Mouse (Mus musculus) liver, embryonic 13.5 days (tissue): ENCODE results near the gene Zfp593. TPM values are rescaled to one million over a fixed set of nuclear protein-coding genes. Genes with fewer than 3 reads are reported as not detected.
A peak's percentile ranks its signal among the peaks of the same experiment; 100 is the strongest.

Experiments used
- ATAC-seq: fragments of 200-750 bp; cut with Nextera tagmentation; 2 replicates; pipeline ENCODE4 v1.8.0; 2017; ENCODE audit warnings: low read depth, mild to moderate bottlenecking, moderate number of reproducible peaks, moderate library complexity
- DNase-seq: peaks from one replicate; pipeline ENCODE4 v3.0.0; 2022
- H3K27ac ChIP-seq: fragments of 300-500 bp; sonication (generic); 2 replicates; pipeline ENCODE4 v1.5.1; 2015; ENCODE audit warnings: moderate library complexity, mild to moderate bottlenecking, inconsistent platforms
- H3K27me3 ChIP-seq: fragments of 300-500 bp; sonication (generic); 2 replicates; pipeline ENCODE4 v1.6.1; 2015; ENCODE audit warnings: mild to moderate bottlenecking, inconsistent platforms
- H3K36me3 ChIP-seq: fragments of 300-500 bp; sonication (generic); 2 replicates; pipeline ENCODE4 v1.6.1; 2015; ENCODE audit warnings: mild to moderate bottlenecking, inconsistent platforms
- H3K4me1 ChIP-seq: fragments of 300-500 bp; sonication (generic); replicated peaks from 2 replicates; pipeline ENCODE4 v1.6.1; 2015; ENCODE audit warnings: inconsistent platforms
- H3K4me2 ChIP-seq: fragments of 300-500 bp; sonication (generic); 2 replicates; pipeline ENCODE4 v1.6.1; 2015; ENCODE audit warnings: inconsistent platforms, mild to moderate bottlenecking, moderate library complexity
- H3K4me3 ChIP-seq: fragments of 300-500 bp; sonication (generic); replicated peaks from 2 replicates; pipeline ENCODE4 v1.5.1; 2015; ENCODE audit warnings: mild to moderate bottlenecking, inconsistent platforms
- H3K9ac ChIP-seq: fragments of 300-500 bp; sonication (generic); 2 replicates; pipeline ENCODE4 v1.6.1; 2015; ENCODE audit warnings: mild to moderate bottlenecking, inconsistent platforms
- H3K9me3 ChIP-seq: fragments of 300-500 bp; sonication (generic); replicated peaks from 2 replicates; pipeline ENCODE4 v1.6.1; 2016; ENCODE audit warnings: inconsistent platforms
- WGBS: fragments of 180-500 bp; shearing (Covaris S2); methylation state at CpG from one replicate; pipeline ENCODE4 v1.1.7; 2015; ENCODE audit not compliant: insufficient replicate concordance; 5-methylcytosine and 5-hydroxymethylcytosine counted together
- polyA plus RNA-seq: library from polyadenylated mRNA; unstranded; fragments of >200 nt; fragmentation: Nextera tagmentation; extraction: Ambion mirVana; gene quantifications from 2 replicates; pipeline ENCODE4 v1.2.1, GENCODE M21; 2015

Zfp593 gene
- polyA plus RNA-seq, 1 experiment from 2014 or later, result 11.3 TPM

GRCm38 (mm10) chr4:134246256-134246655, 864 bp upstream of the Zfp593 start:
- Histone ChIP-seq H3K27me3 (peaks cover 56% of the 10 kb centered on the region), H3K4me1 (peaks cover 37% of the 10 kb centered on the region), H3K4me3 (no peak overlapping the region), H3K27ac (no peak overlapping the region), H3K36me3 (peaks cover 4% of the 10 kb centered on the region), H3K9me3 (no peaks in the 10 kb centered on the region), H3K4me2 (no peak overlapping the region), H3K9ac (no peak overlapping the region)
- 51% methylated on average over 4 of the region's 4 CpGs for WGBS
- DNase-seq (no peak), ATAC-seq (no peak)

GRCm38 (mm10) chr4:134243516-134244250, 1.7 kb downstream of the Zfp593 start, which contains the start of gene E130218I03Rik:
Gene E130218I03Rik, plus strand, starts transcription at chr4:134243662.
- DNase-seq (no peak), ATAC-seq (no peak)
- Histone ChIP-seq H3K4me2 (peak within 1 kb of the TSS; percentile 96), H3K36me3 (peaks cover 4% of the 10 kb centered on the region), H3K9ac (peak within 1 kb of the TSS; percentile 87; the same call in 1 of the 2 replicates), H3K9me3 (no peaks in the 10 kb centered on the region), H3K4me3 (peak within 1 kb of the TSS; percentile 84), H3K4me1 (peaks cover 22% of the 10 kb centered on the region), H3K27ac (no peak within 1 kb of the TSS), H3K27me3 (peaks cover 38% of the 10 kb centered on the region)
- WGBS, result 88% methylated on average over 17 of the region's 17 CpGs

DNA sequence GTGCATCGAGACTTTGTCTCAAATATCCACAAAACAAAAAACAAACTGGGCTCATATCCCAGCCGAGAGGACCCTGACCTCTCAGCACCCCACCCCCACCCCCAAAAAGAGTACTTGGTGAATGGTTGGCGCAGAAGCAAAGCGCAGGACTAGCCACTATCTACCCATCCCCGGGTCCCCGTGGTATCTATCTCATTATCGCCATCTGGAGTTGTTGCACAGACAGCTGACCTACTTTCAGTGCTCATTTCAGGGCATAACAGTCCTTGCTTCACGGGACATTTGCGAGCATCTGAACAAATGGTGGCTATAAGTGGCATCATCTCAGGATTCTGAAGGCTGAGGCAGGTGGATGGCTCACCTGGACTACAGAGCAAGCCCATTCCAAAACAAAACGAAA, 6.7 kb downstream of the Zfp593 start:
- no peak overlapping the region for H3K27ac ChIP-seq
- H3K9me3 ChIP-seq, result no peaks in the 10 kb centered on the region
- peaks cover 4% of the 10 kb centered on the region for H3K36me3 ChIP-seq
- no peak overlapping the region; the same call in 1 of the 2 replicates for H3K4me3 ChIP-seq
- H3K27me3 ChIP-seq, result peaks cover 33% of the 10 kb centered on the region
- WGBS, result 9% methylated on average over 10 of the region's 10 CpGs
- ATAC-seq (no peak), DNase-seq (no peak)
- H3K9ac ChIP-seq, result no peak overlapping the region
- H3K4me2 ChIP-seq, result peak overlapping the region; percentile 48
- peaks cover 18% of the 10 kb centered on the region for H3K4me1 ChIP-seq

- Histone ChIP-seq H3K9ac (0 out of 2 replicates have a peak within 1 kb of the TSS, but pooled peaks have one; percentile 13), H3K36me3 (peaks cover under 1% of the 10 kb centered on the region), H3K27ac (no peak within 1 kb of the TSS), H3K4me2 (peak within 1 kb of the TSS; percentile 48), H3K4me1 (peaks cover 18% of the 10 kb centered on the region), H3K27me3 (peaks cover 37% of the 10 kb centered on the region), H3K4me3 (peak within 1 kb of the TSS; percentile 27), H3K9me3 (no peaks in the 10 kb centered on the region)
- 11% methylated on average over 18 of the region's 18 CpGs for WGBS
- no peak for ATAC-seq
- no peak for DNase-seq
These were observed 7.1 kb downstream of the Zfp593 start, which contains the start of gene Cnksr1 for GRCm38 (mm10) chr4:134238279-134238651. Gene Cnksr1, minus strand, starts transcription at chr4:134238399.

GRCm38 (mm10) chr4:134237582-134238278, 7.7 kb downstream of the Zfp593 start:
- peaks cover 40% of the 10 kb centered on the region for H3K27me3 ChIP-seq
- peak overlapping the region; percentile 48 for H3K4me2 ChIP-seq
- DNase-seq (no peak), ATAC-seq (no peak)
- no peak overlapping the region for H3K27ac ChIP-seq
- no peaks in the 10 kb centered on the region for H3K36me3 ChIP-seq
- H3K4me3 ChIP-seq, result peak overlapping the region; percentile 27
- H3K9me3 ChIP-seq, result no peaks in the 10 kb centered on the region
- peaks cover 18% of the 10 kb centered on the region for H3K4me1 ChIP-seq
- WGBS, result 24% methylated on average over 19 of the region's 19 CpGs
- H3K9ac ChIP-seq, result 0 out of 2 replicates have a peak overlapping the region, but pooled peaks have one; percentile 13

DNA sequence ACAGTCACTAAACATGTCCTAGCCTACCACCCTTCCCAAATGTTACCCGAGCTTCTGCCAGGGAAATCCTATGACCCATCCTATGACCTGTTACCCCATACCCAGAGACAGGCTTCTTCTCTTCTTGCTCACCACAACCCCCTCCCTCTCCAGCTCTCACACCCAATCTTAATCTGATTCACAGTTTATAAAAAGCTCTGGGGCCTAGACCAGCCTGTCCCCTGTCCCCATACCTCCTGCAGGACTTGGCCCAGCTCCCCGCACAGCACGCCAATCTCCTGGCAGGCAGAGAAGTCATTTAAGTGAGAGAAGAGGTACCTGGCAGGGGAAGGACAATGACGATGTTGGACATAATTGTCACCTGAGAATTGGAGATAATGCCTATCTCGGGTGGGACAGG, 10.5 kb downstream of the Zfp593 start:
- no peak overlapping the region for H3K27ac ChIP-seq
- WGBS, result 54% methylated on average over 5 of the region's 5 CpGs
- ATAC-seq (no peak), DNase-seq (no peak)
- H3K4me2 ChIP-seq, result no peak overlapping the region
- no peak overlapping the region for H3K9ac ChIP-seq
- H3K9me3 ChIP-seq, result no peaks in the 10 kb centered on the region
- H3K4me3 ChIP-seq, result no peak overlapping the region
- peaks cover 46% of the 10 kb centered on the region for H3K27me3 ChIP-seq
- no peaks in the 10 kb centered on the region for H3K36me3 ChIP-seq
- H3K4me1 ChIP-seq, result peaks cover 18% of the 10 kb centered on the region

GRCm38 (mm10) chr4:134230431-134230830, 15.0 kb downstream of the Zfp593 start:
- WGBS, result 34% methylated on average over 8 of the region's 8 CpGs
- Histone ChIP-seq H3K9ac (no peak overlapping the region), H3K4me2 (no peak overlapping the region), H3K9me3 (no peaks in the 10 kb centered on the region), H3K4me1 (no peaks in the 10 kb centered on the region), H3K4me3 (no peak overlapping the region), H3K27ac (no peak overlapping the region), H3K27me3 (peaks cover 31% of the 10 kb centered on the region; the same call in 1 of the 2 replicates), H3K36me3 (no peaks in the 10 kb centered on the region)
- ATAC-seq, result no peak
- DNase-seq, result no peak

- Histone ChIP-seq H3K4me2 (no peak within 1 kb of the TSS), H3K27ac (no peak within 1 kb of the TSS), H3K27me3 (peaks cover 19% of the 10 kb centered on the region; the same call in 1 of the 2 replicates), H3K36me3 (no peaks in the 10 kb centered on the region), H3K9me3 (no peaks in the 10 kb centered on the region), H3K4me1 (peaks cover 12% of the 10 kb centered on the region), H3K4me3 (no peak within 1 kb of the TSS), H3K9ac (no peak within 1 kb of the TSS)
- ATAC-seq, result no peak
- no peak for DNase-seq
- WGBS, result 64% methylated on average over 8 of the region's 8 CpGs
These were observed 18.2 kb downstream of the Zfp593 start, which contains the start of gene Catsper4 for GRCm38 (mm10) chr4:134227194-134227593. Gene Catsper4, minus strand, starts transcription at chr4:134227383.

GRCm38 (mm10) chr4:134222793-134223600, 22.4 kb downstream of the Zfp593 start:
- 0 out of 2 replicates have a peak, but pooled peaks cover 9% of the 10 kb centered on the region for H3K27me3 ChIP-seq
- peaks cover 12% of the 10 kb centered on the region for H3K4me1 ChIP-seq
- no peak overlapping the region for H3K4me3 ChIP-seq
- H3K27ac ChIP-seq, result no peak overlapping the region
- 44% methylated on average over 11 of the region's 11 CpGs for WGBS
- DNase-seq, result no peak
- peak; percentile 58 for ATAC-seq
- no peak overlapping the region for H3K4me2 ChIP-seq
- no peaks in the 10 kb centered on the region for H3K9me3 ChIP-seq
- H3K9ac ChIP-seq, result no peak overlapping the region
- no peaks in the 10 kb centered on the region for H3K36me3 ChIP-seq

DNA sequence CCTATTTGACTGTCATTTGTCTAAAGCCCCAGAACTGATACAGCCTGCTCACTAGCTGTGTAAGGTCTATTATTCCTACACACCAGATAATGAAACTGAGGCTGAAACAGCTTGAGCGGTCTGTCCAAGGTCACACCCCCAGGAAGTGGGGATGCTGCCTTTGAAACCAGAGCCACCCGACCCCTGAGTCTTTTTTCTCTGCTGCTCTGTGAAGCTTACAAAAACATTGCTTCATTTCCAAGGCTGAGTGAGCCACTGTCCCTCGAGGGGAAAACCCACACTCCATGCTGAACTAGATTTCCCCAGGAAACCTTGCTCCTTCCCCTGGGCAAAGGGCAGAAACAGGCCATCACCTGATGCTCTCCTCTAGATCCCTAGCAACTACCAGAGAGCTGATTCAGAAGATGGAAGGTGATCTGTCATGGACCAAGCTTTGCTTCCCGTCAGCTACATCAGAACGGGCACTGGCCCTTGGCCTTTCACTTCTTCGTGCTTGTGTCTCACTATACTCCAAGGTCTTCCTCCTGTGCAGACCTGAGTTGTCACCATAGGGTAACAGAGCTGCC, 38.8 kb downstream of the Zfp593 start:
- H3K4me1 ChIP-seq, result no peaks in the 10 kb centered on the region
- H3K36me3 ChIP-seq, result no peaks in the 10 kb centered on the region
- 39% methylated on average over 6 of the region's 6 CpGs for WGBS
- H3K4me3 ChIP-seq, result no peak overlapping the region
- H3K4me2 ChIP-seq, result no peak overlapping the region
- DNase-seq (no peak), ATAC-seq (no peak)
- 0 out of 2 replicates have a peak, but pooled peaks cover 6% of the 10 kb centered on the region for H3K27me3 ChIP-seq
- no peaks in the 10 kb centered on the region for H3K9me3 ChIP-seq
- H3K9ac ChIP-seq, result no peak overlapping the region
- H3K27ac ChIP-seq, result no peak overlapping the region
